Mouse (Mus musculus): ENCODE measurements around the gene Prkrip1. TPM values are rescaled to one million over a fixed set of nuclear protein-coding genes. Genes with fewer than 3 reads are reported as not detected.

Gene Prkrip1
- polyA plus RNA-seq, 1 experiment from 2014 or later: 45.2 TPM

Other genes starting within 250 kb of the Prkrip1 start
- 2.0 and 2.1 TPM in 2 replicates for gene Ssc4d, start 224.4 kb downstream of the Prkrip1 start, polyA plus RNA-seq (2015; fragmentation: Nextera tagmentation; extraction: Ambion mirVana)
- gene Zp3, start 218.9 kb downstream of the Prkrip1 start, polyA plus RNA-seq (2015; fragmentation: Nextera tagmentation; extraction: Ambion mirVana): 0.17 and 0.44 TPM in 2 replicates
- 35.5 and 36.2 TPM in 2 replicates for gene Dtx2, start 204.2 kb downstream of the Prkrip1 start, polyA plus RNA-seq (2015; fragmentation: Nextera tagmentation; extraction: Ambion mirVana)
- gene Upk3b, start 160.5 kb downstream of the Prkrip1 start, polyA plus RNA-seq (2015; fragmentation: Nextera tagmentation; extraction: Ambion mirVana): 9.1 and 10.9 TPM in 2 replicates
- gene Upk3bl, start 144.5 kb downstream of the Prkrip1 start, polyA plus RNA-seq (2015; fragmentation: Nextera tagmentation; extraction: Ambion mirVana): 58.9 and 59.3 TPM in 2 replicates
- 12.1 and 13.6 TPM in 2 replicates for gene Rasa4, start 115.0 kb downstream of the Prkrip1 start, polyA plus RNA-seq (2015; fragmentation: Nextera tagmentation; extraction: Ambion mirVana)
- gene Polr2j, start 82.3 kb downstream of the Prkrip1 start, polyA plus RNA-seq (2015; fragmentation: Nextera tagmentation; extraction: Ambion mirVana): 195 and 204 TPM in 2 replicates
- 31.5 and 32.3 TPM in 2 replicates for gene Lrwd1, start 62.9 kb downstream of the Prkrip1 start, polyA plus RNA-seq (2015; fragmentation: Nextera tagmentation; extraction: Ambion mirVana)
- gene Alkbh4, start 62.8 kb downstream of the Prkrip1 start, polyA plus RNA-seq (2015; fragmentation: Nextera tagmentation; extraction: Ambion mirVana): 19.8 and 20.7 TPM in 2 replicates
- 8.3 and 10.3 TPM in 2 replicates for gene Orai2, start 28.2 kb downstream of the Prkrip1 start, polyA plus RNA-seq (2015; fragmentation: Nextera tagmentation; extraction: Ambion mirVana)
- 4.9 and 5.8 TPM in 2 replicates for gene Sh2b2, start 47.6 kb upstream of the Prkrip1 start, polyA plus RNA-seq (2015; fragmentation: Nextera tagmentation; extraction: Ambion mirVana)

All from limb, embryonic 15.5 days (tissue).